Mouse (Mus musculus) limb, embryonic 10.5 days (tissue): ENCODE measurements at regions not wholly inside any gene's neighbourhood (a gene's known extent, or its start where the extent isn't known, plus 50 kb on each side); places are given as distances from the start of the nearest gene placed in this dataset.

ENCODE experiments used
- DNase-seq: peaks from one replicate; pipeline ENCODE4 v3.0.0-alpha.2; 2017; ENCODE audit warnings: low spot score
- H3K27ac ChIP-seq: fragments of 300-500 bp; sonication (generic); 2 replicates; pipeline ENCODE4 v1.5.1; 2016; ENCODE audit warnings: mild to moderate bottlenecking
- H3K27me3 ChIP-seq: fragments of 300-500 bp; sonication (generic); 2 replicates; pipeline ENCODE4 v1.6.1; 2016; ENCODE audit warnings: low read depth, mild to moderate bottlenecking; ENCODE audit not compliant: poor library complexity, severe bottlenecking
- H3K36me3 ChIP-seq: fragments of 300-500 bp; sonication (generic); 2 replicates; pipeline ENCODE4 v1.6.1; 2016; ENCODE audit warnings: mild to moderate bottlenecking, moderate library complexity
- H3K4me1 ChIP-seq: fragments of 300-500 bp; sonication (generic); 2 replicates; pipeline ENCODE4 v1.6.1; 2016
- H3K4me3 ChIP-seq: fragments of 300-500 bp; sonication (generic); 2 replicates; pipeline ENCODE4 v1.5.1; 2016; ENCODE audit warnings: mild to moderate bottlenecking, moderate library complexity
- H3K9me3 ChIP-seq: fragments of 300-500 bp; sonication (generic); replicated peaks from 2 replicates; pipeline ENCODE4 v1.6.1; 2016; ENCODE audit warnings: mild to moderate bottlenecking
- WGBS: fragments of 180-500 bp; shearing (Covaris S2); methylation state at CpG from one replicate; pipeline ENCODE4 v1.1.7; 2016; 5-methylcytosine and 5-hydroxymethylcytosine counted together

DNA sequence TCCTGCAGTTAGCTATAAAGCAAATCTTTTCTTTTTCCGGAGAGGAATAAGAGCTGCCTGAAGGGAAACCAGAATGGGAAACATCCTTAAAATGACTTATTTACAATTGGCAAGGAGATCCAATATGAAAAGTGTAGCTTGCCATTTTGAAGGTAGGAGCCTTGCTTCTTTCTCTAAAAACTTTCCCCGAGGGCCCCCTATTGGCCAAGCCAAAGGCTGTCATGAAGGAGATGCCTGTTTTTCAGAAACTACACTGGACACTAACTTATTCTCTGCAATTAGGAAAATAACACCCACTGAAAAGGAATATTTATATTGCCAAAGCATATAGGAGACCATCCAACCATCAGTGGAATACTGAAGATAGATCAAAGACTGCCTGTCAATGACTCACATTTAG, 312.8 kb upstream of the Thrb start:
- 71% methylated on average over 2 of the region's 2 CpGs for WGBS
- no peaks in the 10 kb centered on the region for H3K9me3 ChIP-seq
- peaks cover 14% of the 10 kb centered on the region for H3K4me1 ChIP-seq
- no peak overlapping the region for H3K27ac ChIP-seq
- H3K27me3 ChIP-seq: no peaks in the 10 kb centered on the region
- no peak for DNase-seq
- no peaks in the 10 kb centered on the region for H3K36me3 ChIP-seq
- no peak overlapping the region for H3K4me3 ChIP-seq

DNA sequence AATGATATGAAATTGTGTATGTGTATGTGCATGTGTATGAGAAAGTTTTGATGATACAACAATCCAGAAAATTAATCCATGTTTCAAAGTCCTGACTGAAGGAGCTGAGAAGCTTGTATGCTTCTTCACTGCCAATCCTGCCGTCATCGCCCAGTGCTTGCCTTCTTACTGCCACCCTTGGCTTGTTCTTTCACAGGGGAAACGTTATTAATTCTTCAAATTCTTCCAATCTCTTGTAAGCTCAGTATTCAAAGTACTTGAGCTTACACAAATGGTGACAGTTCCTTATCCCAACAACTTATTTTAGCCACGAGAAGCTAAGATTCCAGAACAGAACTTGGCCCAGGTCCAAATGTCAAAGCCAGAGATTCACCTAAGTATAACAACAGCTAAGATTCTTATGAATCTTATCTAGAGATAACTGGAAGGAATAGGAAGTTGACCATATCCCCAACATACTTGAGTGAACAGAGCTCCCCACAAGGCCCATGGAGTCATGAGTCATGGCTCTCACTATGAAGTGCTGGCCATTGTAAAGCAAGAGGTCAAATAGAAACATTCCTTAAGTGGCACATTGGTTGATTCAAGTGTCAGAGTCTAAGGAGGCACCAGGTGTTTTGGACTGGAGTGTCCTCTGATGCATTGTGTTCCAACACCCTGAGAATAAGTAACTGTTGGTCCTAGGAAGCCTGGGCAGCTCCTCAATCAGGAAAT, 307.6 kb upstream of the Thrb start:
- no peak overlapping the region for H3K4me3 ChIP-seq
- no peaks in the 10 kb centered on the region for H3K9me3 ChIP-seq
- H3K4me1 ChIP-seq: no peaks in the 10 kb centered on the region
- 93% methylated on average over 4 of the region's 4 CpGs for WGBS
- H3K27ac ChIP-seq: no peak overlapping the region
- DNase-seq: no peak
- no peaks in the 10 kb centered on the region for H3K27me3 ChIP-seq
- no peaks in the 10 kb centered on the region for H3K36me3 ChIP-seq

DNA sequence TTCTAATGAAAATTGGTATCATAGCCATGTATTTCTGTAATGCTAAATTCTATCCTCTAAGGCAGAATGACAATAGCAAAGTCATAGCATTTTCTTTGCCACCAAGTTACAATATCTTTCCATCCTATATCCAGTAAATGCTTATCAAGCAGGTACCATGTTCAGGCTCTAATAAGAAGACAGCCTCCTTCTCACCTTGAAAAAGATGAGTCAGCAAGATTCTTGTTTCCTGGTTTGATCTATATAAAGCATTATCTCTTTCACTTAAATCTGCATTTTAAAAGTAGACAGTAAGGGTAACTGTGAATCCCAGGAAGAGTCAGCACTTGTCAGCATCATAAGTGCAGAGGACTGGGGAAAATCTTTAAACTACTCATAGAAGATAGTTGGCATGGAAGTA, 298.2 kb upstream of the Thrb start:
- Histone ChIP-seq H3K36me3 (no peaks in the 10 kb centered on the region), H3K4me3 (no peak overlapping the region), H3K27ac (no peak overlapping the region), H3K4me1 (no peaks in the 10 kb centered on the region), H3K9me3 (no peaks in the 10 kb centered on the region), H3K27me3 (no peaks in the 10 kb centered on the region)
- DNase-seq: no peak

DNA sequence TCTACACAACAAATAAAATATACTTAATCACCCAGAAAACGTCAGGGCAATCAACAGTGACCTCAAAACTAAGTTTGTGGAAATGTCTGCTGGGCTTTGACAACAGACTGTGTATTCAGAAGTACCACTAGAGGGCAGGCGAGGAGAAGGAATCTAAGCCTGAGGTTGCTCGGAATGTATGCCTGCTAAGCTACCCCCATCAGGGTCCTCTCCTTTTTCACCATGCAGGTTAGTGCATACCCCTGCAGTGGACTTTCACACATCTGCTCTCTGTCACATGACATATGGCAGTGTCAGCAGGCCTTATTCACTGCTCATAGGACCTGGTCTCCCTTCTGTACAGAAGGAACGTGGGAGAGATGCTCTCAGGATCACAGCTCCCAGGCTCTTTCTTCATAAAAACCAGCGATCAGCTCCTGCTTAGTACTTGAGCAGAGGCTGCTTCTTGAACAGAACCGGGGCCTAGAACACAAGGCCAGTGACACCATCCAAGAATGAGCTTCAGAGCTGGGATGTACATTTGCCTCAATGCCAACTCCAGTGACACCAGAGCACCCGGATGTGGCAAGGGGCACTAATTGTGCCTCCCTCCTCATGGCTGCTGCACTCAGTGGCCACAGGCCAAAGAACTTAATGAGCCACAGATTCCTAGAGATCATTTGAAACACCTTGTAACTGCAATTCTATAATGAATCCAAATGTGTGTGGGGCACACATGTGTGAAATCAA, 257.1 kb upstream of the Thrb start:
- Histone ChIP-seq H3K9me3 (0 out of 2 replicates have a peak, but pooled peaks cover under 1% of the 10 kb centered on the region), H3K4me1 (peaks cover 8% of the 10 kb centered on the region), H3K27me3 (no peaks in the 10 kb centered on the region), H3K36me3 (no peaks in the 10 kb centered on the region), H3K4me3 (no peak overlapping the region), H3K27ac (no peak overlapping the region)
- peak; percentile 56 for DNase-seq
- 40% methylated on average over 7 of the region's 7 CpGs for WGBS

DNA sequence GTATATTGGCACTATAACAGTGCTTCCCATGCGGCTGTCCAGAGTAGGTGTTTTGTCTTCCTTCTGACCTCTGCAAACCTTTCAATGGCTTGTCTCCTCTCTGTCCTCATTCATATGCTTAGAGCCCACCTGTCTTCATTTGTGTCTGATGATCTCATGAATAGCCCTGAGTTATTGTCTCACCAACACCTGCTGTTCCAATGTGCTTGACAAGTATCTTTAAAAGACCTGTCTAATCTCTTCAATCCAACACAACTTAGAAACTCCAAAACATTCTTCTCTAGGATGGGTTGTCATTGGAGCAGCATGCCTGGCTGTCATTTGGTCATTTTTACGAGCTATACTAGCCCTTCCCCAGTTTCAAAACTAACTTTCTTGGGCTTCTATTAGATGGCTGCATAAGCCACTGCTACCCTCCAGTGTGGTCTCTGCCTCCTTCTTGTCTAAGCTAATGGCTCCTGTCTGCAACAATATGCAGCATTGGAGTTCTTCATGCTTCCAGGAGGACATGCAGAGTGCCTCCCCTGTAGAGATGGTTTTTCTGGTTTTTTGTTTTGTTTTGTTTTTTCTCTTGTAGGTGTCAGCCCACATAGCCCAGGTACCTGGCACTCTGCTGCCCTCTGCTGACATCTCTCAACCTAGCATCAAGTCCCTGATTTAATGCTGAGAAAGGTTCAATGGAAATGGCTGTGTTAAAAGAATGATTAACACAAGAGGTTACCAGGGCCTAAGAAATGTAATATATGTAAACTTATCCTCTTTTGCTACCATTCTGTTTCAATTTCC, 254.3 kb upstream of the Thrb start:
- no peak overlapping the region for H3K27ac ChIP-seq
- no peak overlapping the region for H3K4me3 ChIP-seq
- DNase-seq: peak; percentile 71
- H3K36me3 ChIP-seq: no peaks in the 10 kb centered on the region
- no peaks in the 10 kb centered on the region for H3K9me3 ChIP-seq
- no peaks in the 10 kb centered on the region for H3K27me3 ChIP-seq
- 83% methylated on average over 2 of the region's 2 CpGs for WGBS
- peaks cover 27% of the 10 kb centered on the region for H3K4me1 ChIP-seq

DNA sequence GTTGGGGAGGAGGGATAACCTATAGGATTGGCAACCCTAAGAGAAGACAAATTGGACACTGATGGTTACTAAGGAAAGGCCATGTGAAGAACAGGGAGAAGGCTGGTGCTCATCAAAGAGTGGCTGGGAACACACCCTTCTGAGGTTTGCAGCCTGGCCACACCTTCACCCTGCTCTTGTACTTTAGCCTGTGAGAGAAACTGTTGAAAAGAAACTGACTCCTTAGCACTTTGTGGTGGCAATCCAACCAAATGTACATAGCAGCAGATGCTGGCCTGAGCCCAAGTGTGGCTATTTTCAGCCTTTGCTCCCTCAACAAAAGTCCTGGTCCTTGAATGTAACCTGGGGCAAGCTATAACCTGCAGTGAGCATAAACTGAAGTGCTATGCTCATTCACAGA, 253.2 kb upstream of the Thrb start:
- Histone ChIP-seq H3K9me3 (no peaks in the 10 kb centered on the region), H3K36me3 (no peaks in the 10 kb centered on the region), H3K4me1 (peaks cover 34% of the 10 kb centered on the region), H3K4me3 (no peak overlapping the region), H3K27me3 (no peaks in the 10 kb centered on the region), H3K27ac (no peak overlapping the region)
- no peak for DNase-seq

- WGBS: 60% methylated on average over 5 of the region's 5 CpGs
- Histone ChIP-seq H3K9me3 (no peaks in the 10 kb centered on the region), H3K36me3 (no peaks in the 10 kb centered on the region), H3K4me1 (peaks cover 28% of the 10 kb centered on the region), H3K27me3 (no peaks in the 10 kb centered on the region), H3K27ac (no peak overlapping the region; the same call in 1 of the 2 replicates), H3K4me3 (no peak overlapping the region)
- DNase-seq: no peak
Observed at GRCm38 (mm10) chr14:17408343-17408742, 251.7 kb upstream of the Thrb start.

DNA sequence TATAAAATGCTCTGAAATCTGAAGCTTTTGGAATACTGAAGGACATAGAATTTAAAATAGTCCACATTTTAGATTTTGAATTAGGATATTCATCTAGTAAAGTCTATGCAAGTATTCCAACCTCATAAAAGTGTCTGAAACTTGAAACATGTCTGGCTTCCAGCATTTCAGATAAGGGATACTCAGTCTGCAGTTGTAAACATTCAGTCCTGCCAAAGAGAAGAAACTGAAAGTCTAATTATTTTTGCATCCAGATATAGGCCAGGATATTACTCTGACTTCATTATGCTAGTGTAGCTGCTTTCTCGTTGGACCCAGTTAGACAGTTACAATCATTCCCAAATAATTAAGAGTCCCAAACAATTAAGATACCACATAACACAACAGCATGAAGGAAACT, 251.2 kb upstream of the Thrb start:
- no peaks in the 10 kb centered on the region for H3K9me3 ChIP-seq
- H3K36me3 ChIP-seq: no peaks in the 10 kb centered on the region
- H3K27me3 ChIP-seq: no peaks in the 10 kb centered on the region
- 66% methylated on average over 1 of the region's 1 CpGs for WGBS
- no peak overlapping the region for H3K4me3 ChIP-seq
- no peak for DNase-seq
- no peak overlapping the region for H3K27ac ChIP-seq
- H3K4me1 ChIP-seq: peaks cover 28% of the 10 kb centered on the region

GRCm38 (mm10) chr14:17409497-17409896, 250.6 kb upstream of the Thrb start:
- Histone ChIP-seq H3K4me3 (no peak overlapping the region), H3K36me3 (no peaks in the 10 kb centered on the region), H3K27ac (no peak overlapping the region), H3K4me1 (peaks cover 28% of the 10 kb centered on the region), H3K9me3 (no peaks in the 10 kb centered on the region), H3K27me3 (no peaks in the 10 kb centered on the region)
- WGBS: 91% methylated on average over 6 of the region's 6 CpGs
- no peak for DNase-seq

- Histone ChIP-seq H3K4me1 (peaks cover 28% of the 10 kb centered on the region), H3K27ac (peak overlapping the region; percentile 59; the same call in 1 of the 2 replicates), H3K27me3 (no peaks in the 10 kb centered on the region), H3K9me3 (no peaks in the 10 kb centered on the region), H3K36me3 (no peaks in the 10 kb centered on the region), H3K4me3 (no peak overlapping the region)
- DNase-seq: no peak
- WGBS: 41% methylated on average over 3 of the region's 3 CpGs
Observed at GRCm38 (mm10) chr14:17410752-17411151, 249.3 kb upstream of the Thrb start.

DNA sequence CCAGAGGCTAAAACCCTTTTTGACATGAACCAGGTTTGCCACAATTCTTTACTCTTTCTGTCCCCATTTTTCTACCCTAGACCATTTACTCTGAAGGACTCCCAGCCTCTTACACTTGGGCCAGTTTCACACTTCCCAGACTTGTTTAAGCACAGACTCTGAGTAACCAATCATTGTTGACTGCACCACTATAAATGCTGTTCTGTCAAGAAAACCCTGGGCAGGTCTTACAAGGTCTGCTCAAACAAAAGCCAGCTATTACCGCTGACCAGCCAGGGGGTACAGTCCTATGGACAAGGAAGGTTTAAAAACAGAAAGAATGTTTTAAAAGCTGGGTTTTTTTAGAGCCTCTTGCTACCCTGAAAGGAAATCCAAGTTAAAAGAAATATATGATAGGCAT, 248.8 kb upstream of the Thrb start:
- 60% methylated on average over 1 of the region's 1 CpGs for WGBS
- Histone ChIP-seq H3K4me1 (peaks cover 28% of the 10 kb centered on the region), H3K27ac (peak overlapping the region; percentile 59; the same call in 1 of the 2 replicates), H3K9me3 (no peaks in the 10 kb centered on the region), H3K4me3 (no peak overlapping the region), H3K36me3 (no peaks in the 10 kb centered on the region), H3K27me3 (no peaks in the 10 kb centered on the region)
- DNase-seq: no peak

- no peak for DNase-seq
Observed at GRCm38 (mm10) chr14:17414246-17414888, 245.7 kb upstream of the Thrb start.

DNA sequence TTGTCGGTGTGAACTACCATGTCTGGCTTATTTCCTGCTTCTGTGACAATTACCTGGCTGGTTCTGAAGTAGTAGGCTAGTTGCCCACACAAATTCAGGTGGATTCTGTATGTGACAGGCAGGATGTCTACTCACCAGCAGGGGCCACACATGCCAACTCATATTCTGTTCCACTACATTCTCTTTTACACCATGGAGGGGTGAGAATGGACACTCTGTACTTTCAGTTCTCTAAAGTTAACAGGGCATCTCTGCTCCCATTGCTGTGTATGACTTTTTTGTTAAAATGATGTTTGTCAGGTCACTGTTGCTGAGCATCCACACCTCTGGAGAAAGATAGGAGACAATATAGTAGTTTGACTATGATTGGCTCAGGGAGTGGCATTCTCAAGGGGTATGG, 232.3 kb upstream of the Thrb start:
- H3K27ac ChIP-seq: no peak overlapping the region
- WGBS: 73% methylated on average over 1 of the region's 1 CpGs
- H3K4me3 ChIP-seq: no peak overlapping the region
- H3K27me3 ChIP-seq: no peaks in the 10 kb centered on the region
- DNase-seq: no peak
- peaks cover 4% of the 10 kb centered on the region; the same call in 1 of the 2 replicates for H3K4me1 ChIP-seq
- H3K36me3 ChIP-seq: no peaks in the 10 kb centered on the region
- no peaks in the 10 kb centered on the region for H3K9me3 ChIP-seq

More at GRCm38 (mm10) chr14:17414246-17414888, 245.7 kb upstream of the Thrb start:
- H3K4me1 ChIP-seq: peaks cover 12% of the 10 kb centered on the region
- no peak overlapping the region for H3K4me3 ChIP-seq
- WGBS: 91% methylated on average over 6 of the region's 6 CpGs
- H3K27me3 ChIP-seq: no peaks in the 10 kb centered on the region
- H3K27ac ChIP-seq: no peak overlapping the region
- no peaks in the 10 kb centered on the region for H3K9me3 ChIP-seq
- no peaks in the 10 kb centered on the region for H3K36me3 ChIP-seq
